Mouse (Mus musculus) right cerebral cortex, postnatal 36 days (tissue): ENCODE results near the gene Zfp638.

Source experiments
- DNase-seq, 2 experiments: peaks; one replicate each; pipeline ENCODE4 v3.0.0; 2022; ENCODE audit warnings: low spot score in 2 of 2, mixed read lengths in 1 of 2

Zfp638 gene

GRCm38 (mm10) chr6:83890281-83891015 lies 23.5 kb downstream of the Zfp638 start:
- DNase-seq: no peak

- no peak for DNase-seq
These were observed 24.3 kb downstream of the Zfp638 start for GRCm38 (mm10) chr6:83891251-83891650.

- DNase-seq: no peak
These were observed 24.8 kb downstream of the Zfp638 start for GRCm38 (mm10) chr6:83891687-83892086.

- DNase-seq: no peak
These were observed 26.2 kb downstream of the Zfp638 start for GRCm38 (mm10) chr6:83893086-83893485.

- no peak for DNase-seq
These were observed 26.7 kb downstream of the Zfp638 start for GRCm38 (mm10) chr6:83893584-83893983.

- no peak for DNase-seq
These were observed 32.2 kb downstream of the Zfp638 start for GRCm38 (mm10) chr6:83899142-83899541.

- DNase-seq: no peak
These were observed 38.4 kb downstream of the Zfp638 start for GRCm38 (mm10) chr6:83905276-83905675.

- no peak for DNase-seq
These were observed 39.8 kb downstream of the Zfp638 start for GRCm38 (mm10) chr6:83906659-83907058.

- DNase-seq: no peak
These were observed 41.5 kb downstream of the Zfp638 start for GRCm38 (mm10) chr6:83908386-83908785.

GRCm38 (mm10) chr6:83913710-83914109 lies 46.8 kb downstream of the Zfp638 start:
- DNase-seq: no peak

GRCm38 (mm10) chr6:83914183-83914719 lies 47.3 kb downstream of the Zfp638 start:
- peak; percentile 96 to 99 for DNase-seq

- peak in 1 of 2 experiments; percentile 52 for DNase-seq
These were observed 47.9 kb downstream of the Zfp638 start for GRCm38 (mm10) chr6:83914720-83915271.

GRCm38 (mm10) chr6:83927418-83927817 lies 60.5 kb downstream of the Zfp638 start:
- no peak for DNase-seq

GRCm38 (mm10) chr6:83928225-83928624 lies 61.3 kb downstream of the Zfp638 start:
- no peak for DNase-seq

GRCm38 (mm10) chr6:83939492-83939891 lies 72.6 kb downstream of the Zfp638 start:
- no peak for DNase-seq

GRCm38 (mm10) chr6:83942806-83943205 lies 75.9 kb downstream of the Zfp638 start:
- DNase-seq: no peak

GRCm38 (mm10) chr6:83953603-83954002 lies 86.7 kb downstream of the Zfp638 start:
- no peak for DNase-seq

GRCm38 (mm10) chr6:83987642-83988041 lies 120.7 kb downstream of the Zfp638 start:
- no peak for DNase-seq

GRCm38 (mm10) chr6:84002716-84003115 lies 135.8 kb downstream of the Zfp638 start:
- DNase-seq: no peak

- no peak for DNase-seq
These were observed 137.4 kb downstream of the Zfp638 start for GRCm38 (mm10) chr6:84004295-84004694.

- DNase-seq: no peak
These were observed 141.7 kb downstream of the Zfp638 start, which contains the start of gene Dysf for GRCm38 (mm10) chr6:84008363-84009171. Gene Dysf, plus strand, starts transcription at chr6:84008590.

GRCm38 (mm10) chr6:84009172-84009872 lies 142.4 kb downstream of the Zfp638 start:
- no peak for DNase-seq
